Mouse (Mus musculus): ENCODE results near the gene Scgb2b27.
"Not testable (repeated sequence)": the region's sequence is repeated elsewhere in the genome, so short reads cannot be mapped to it uniquely, and the experiment has no call there.

Scgb2b27 gene

DNA sequence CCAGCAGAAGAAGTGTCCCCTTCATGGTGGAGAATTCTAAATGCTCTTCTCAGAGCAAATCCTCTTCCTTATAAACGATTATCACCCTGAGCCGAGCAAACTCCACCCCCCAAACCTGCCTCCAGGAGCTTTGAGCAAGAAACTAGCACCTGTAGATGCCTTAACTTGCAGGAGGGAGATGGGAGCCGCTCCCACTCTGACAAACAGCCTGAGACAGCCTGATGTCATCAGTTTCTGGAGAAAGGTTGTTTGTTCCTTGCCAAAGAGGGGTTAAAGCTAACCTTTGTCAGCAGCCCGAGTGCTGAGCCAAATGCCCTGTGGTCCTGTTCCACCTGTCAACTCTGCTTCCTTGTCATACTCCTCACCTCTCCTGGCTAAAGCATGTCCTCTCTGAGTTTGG lies at the start of gene Scgb2b27:
Gene Scgb2b27, minus strand, starts transcription at position 101 of the 400 bp plus-strand sequence.
- no peak for DNase-seq (ENCODE audit: inconsistent ontology term)

DNA sequence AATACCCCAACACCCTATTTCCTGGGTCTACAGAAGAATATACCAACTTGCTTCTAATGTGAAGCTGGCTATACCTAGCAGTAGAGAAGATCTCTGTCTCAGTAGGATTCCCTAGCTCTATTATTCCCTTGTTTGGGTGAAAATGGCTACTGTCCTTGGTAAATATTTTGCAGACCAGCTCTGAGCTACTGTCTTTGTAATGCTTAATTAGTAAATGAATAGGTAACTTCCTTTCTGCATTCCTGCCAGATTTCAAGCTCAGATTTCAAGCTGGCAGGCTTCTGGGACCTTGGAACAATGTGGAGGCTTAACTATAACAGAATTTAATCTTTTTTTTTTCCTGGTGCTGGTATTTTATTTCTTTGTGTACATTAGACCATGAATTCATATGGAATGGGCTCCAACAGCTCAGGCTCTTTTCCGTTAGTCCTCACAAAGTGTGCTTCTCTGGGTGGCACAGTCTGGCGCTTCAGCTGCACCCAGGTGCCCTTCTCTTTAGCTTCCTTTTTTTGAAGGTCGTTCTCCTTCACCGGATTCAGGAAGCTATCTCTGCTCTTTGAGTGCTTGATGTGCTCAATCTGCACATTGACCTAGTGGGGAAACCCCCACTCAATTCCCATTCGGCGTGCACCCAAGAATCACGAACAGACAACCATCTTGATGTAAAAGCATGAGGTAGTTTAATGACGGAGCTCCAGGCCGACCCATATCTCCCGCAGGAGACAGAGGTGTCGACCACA lies 22.5 kb upstream of the Scgb2b27 start:
- DNase-seq (ENCODE audit: inconsistent ontology term) = not testable (repeated sequence)

- DNase-seq (ENCODE audit: inconsistent ontology term) = not testable (repeated sequence)
These were observed 20.8 kb upstream of the Scgb2b27 start for GRCm38 (mm10) chr7:34034579-34034978.

DNA sequence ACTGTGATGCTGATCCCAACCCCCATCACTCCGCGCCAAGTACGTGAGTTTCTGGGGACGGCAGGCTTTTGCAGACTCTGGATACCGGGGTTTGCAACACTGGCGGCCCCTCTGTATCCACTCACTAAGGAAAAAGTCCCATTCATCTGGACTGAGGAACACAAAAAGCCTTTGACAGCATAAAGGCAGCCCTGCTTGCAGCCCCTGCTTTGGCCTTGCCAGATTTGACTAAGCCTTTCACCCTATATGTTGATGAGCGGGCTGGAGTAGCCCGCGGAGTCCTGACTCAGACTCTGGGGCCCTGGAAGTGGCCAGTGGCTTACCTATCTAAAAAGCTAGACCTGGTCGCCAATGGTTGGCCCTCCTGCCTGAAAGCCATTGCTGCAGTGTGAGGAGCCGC lies 16.3 kb upstream of the Scgb2b27 start:
- no peak for DNase-seq (ENCODE audit: inconsistent ontology term)

- not testable (repeated sequence) for DNase-seq (ENCODE audit: inconsistent ontology term)
These were observed 13.5 kb upstream of the Scgb2b27 start for GRCm38 (mm10) chr7:34027202-34027601.

- no peak for DNase-seq (ENCODE audit: inconsistent ontology term)
These were observed 11.9 kb upstream of the Scgb2b27 start for GRCm38 (mm10) chr7:34025641-34026040.

GRCm38 (mm10) chr7:34021183-34021582 lies 7.4 kb upstream of the Scgb2b27 start, which contains the start of gene Scgb1b27:
Scgb1b27 (plus strand) TSS chr7:34021483.
- not testable (repeated sequence) for DNase-seq (ENCODE audit: inconsistent ontology term)

GRCm38 (mm10) chr7:33982281-33982680 lies 31.5 kb downstream of the Scgb2b27 start:
- DNase-seq (ENCODE audit: inconsistent ontology term) = not testable (repeated sequence)
